Mouse (Mus musculus) E14TG2a.4 (cell line): Measurements from ENCODE around the gene Simc1.

Experiments
- CTCF ChIP-seq: conservative IDR thresholded peaks from 2 replicates; pipeline ENCODE4 v1.5.1; 2014; ENCODE audit warnings: low read length
- POU5F1 ChIP-seq: IDR thresholded peaks from 2 replicates; pipeline ENCODE4 v1.6.1; 2014; ENCODE audit warnings: low read length, borderline replicate concordance

- TF ChIP-seq CTCF (no peak), POU5F1 (no peak)
Measured at GRCm38 (mm10) chr13:54556796-54557195, 53.2 kb downstream of the Simc1 start.
